Mouse (Mus musculus) limb, embryonic 14.5 days (tissue): ENCODE measurements around the gene Gm47995. TPM values are rescaled to one million over a fixed set of nuclear protein-coding genes. Genes with fewer than 3 reads are reported as not detected.

Source experiments
- ATAC-seq: fragments of 200-750 bp; cut with Nextera tagmentation; 2 replicates; pipeline ENCODE4 v1.8.0; 2017; ENCODE audit warnings: low read depth, moderate number of reproducible peaks, moderate TSS enrichment; ENCODE audit not compliant: low FRiP score
- DNase-seq: peaks from one replicate; pipeline ENCODE4 v3.0.0-alpha.2; 2015; ENCODE audit warnings: low spot score
- H3K27ac ChIP-seq: fragments of 300-500 bp; sonication (generic); replicated peaks from 2 replicates; pipeline ENCODE4 v1.5.1; 2014; ENCODE audit warnings: low read depth, mild to moderate bottlenecking, low read length, moderate library complexity, mixed read lengths
- H3K27me3 ChIP-seq: fragments of 300-500 bp; sonication (generic); 2 replicates; pipeline ENCODE4 v1.6.1; 2014; ENCODE audit warnings: low read length, mixed read lengths; ENCODE audit not compliant: control insufficient read depth, insufficient read depth
- H3K36me3 ChIP-seq: fragments of 300-500 bp; sonication (generic); 2 replicates; pipeline ENCODE4 v1.6.1; 2014; ENCODE audit warnings: mild to moderate bottlenecking, low read length, moderate library complexity, mixed read lengths; ENCODE audit not compliant: control insufficient read depth, insufficient read depth
- H3K4me1 ChIP-seq: fragments of 300-500 bp; sonication (generic); 2 replicates; pipeline ENCODE4 v1.6.1; 2014; ENCODE audit warnings: antibody characterized with exemption, low read length, mixed read lengths; ENCODE audit not compliant: control insufficient read depth, insufficient read depth
- H3K4me2 ChIP-seq: fragments of 300-500 bp; sonication (generic); replicated peaks from 2 replicates; pipeline ENCODE4 v1.6.1; 2014; ENCODE audit warnings: low read depth, mild to moderate bottlenecking, low read length, moderate library complexity; ENCODE audit not compliant: severe bottlenecking
- H3K4me3 ChIP-seq: fragments of 300-500 bp; sonication (generic); replicated peaks from 2 replicates; pipeline ENCODE4 v1.5.1; 2014; ENCODE audit warnings: low read length
- H3K9ac ChIP-seq: fragments of 300-500 bp; sonication (generic); 2 replicates; pipeline ENCODE4 v1.6.1; 2014; ENCODE audit warnings: mild to moderate bottlenecking, low read depth, low read length, moderate library complexity; ENCODE audit not compliant: severe bottlenecking
- H3K9me3 ChIP-seq: fragments of 300-500 bp; sonication (generic); 2 replicates; pipeline ENCODE4 v1.6.1; 2016; ENCODE audit warnings: low read length; ENCODE audit not compliant: control insufficient read depth
- POLR2A ChIP-seq: fragments of 200-500 bp; IDR thresholded peaks from 2 replicates; pipeline ENCODE4 v1.8.0; 2012; ENCODE audit warnings: inconsistent platforms, mild to moderate bottlenecking, moderate library complexity, borderline replicate concordance; ENCODE audit not compliant: insufficient read depth, insufficient read length; ENCODE audit errors: extremely low read depth
- WGBS: fragments of 180-500 bp; shearing (Covaris S2); extraction: QIAGEN DNeasy Blood & Tissue Kit; methylation state at CpG from one replicate; pipeline ENCODE4 v1.1.7; 2014; 5-methylcytosine and 5-hydroxymethylcytosine counted together
- polyA plus RNA-seq, 2 experiments: library from polyadenylated mRNA; depleted of rRNA in 1 of 2; stranded (reverse) in 1 of 2; unstranded in 1 of 2; fragments of >200 nt; fragmentation: Nextera tagmentation in 1 of 2; extraction: Ambion mirVana in 1 of 2; gene quantifications; 2 replicates each; pipeline versions ENCODE4 v1.2.1 to v1.2.3; 2012 to 2014

Gene Gm47995
- polyA plus RNA-seq, 2 experiments: 0.06 TPM; not detected in 1

DNA sequence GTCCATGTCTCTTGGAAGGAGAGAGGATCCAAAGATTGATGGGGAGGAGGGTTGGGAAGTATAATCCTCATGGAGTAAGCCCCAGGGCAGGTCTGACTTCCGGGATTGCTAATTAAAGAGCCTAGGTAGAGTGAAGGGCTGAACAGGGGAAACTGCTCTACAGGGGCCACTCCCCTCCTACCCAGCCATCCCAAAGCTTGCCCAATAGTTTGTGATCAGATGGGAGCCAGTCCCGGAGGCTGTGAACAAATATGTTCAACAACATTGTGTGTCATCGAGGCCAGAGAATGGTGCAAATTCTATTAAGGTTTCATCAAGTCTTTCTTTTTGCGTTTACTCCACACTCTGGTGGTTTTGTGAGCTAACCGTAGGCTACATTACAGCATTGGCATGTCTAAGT lies 45.8 kb downstream of the Gm47995 start:
- H3K27me3 ChIP-seq: no peaks in the 10 kb centered on the region
- no peak for TF ChIP-seq POLR2A

DNA sequence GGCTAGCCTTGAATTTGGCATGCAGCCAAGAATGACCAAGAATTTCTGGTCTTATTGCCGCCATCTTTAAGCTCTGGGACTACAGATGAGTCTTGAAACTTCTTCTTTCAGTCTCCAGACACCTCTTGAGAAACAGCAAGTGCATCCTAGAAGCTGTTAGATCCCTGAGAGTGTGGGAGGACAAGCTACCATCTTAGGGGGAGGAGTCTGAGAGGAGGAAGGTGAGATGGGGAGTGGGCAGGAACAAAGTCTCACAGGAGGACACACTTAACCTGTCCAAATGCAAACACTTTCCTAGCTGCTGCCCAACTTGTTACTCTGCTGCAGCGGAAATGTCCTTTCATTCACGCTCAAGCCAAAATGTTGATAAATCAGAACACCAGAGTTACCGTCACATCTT lies 46.5 kb downstream of the Gm47995 start:
- no peak overlapping the region for H3K9ac ChIP-seq
- no peaks in the 10 kb centered on the region for H3K36me3 ChIP-seq
- no peak for ATAC-seq
- DNase-seq: no peak
- no peak overlapping the region for H3K4me3 ChIP-seq
- no peaks in the 10 kb centered on the region for H3K4me1 ChIP-seq
- H3K27ac ChIP-seq: no peak overlapping the region
- H3K9me3 ChIP-seq: no peaks in the 10 kb centered on the region
- no peaks in the 10 kb centered on the region for H3K27me3 ChIP-seq
- no peak for TF ChIP-seq POLR2A
- WGBS: 83% methylated on average over 4 of the region's 4 CpGs
- H3K4me2 ChIP-seq: no peak overlapping the region

More for the DNA sequence above, 45.8 kb downstream of the Gm47995 start:
- DNase-seq: no peak
- no peaks in the 10 kb centered on the region for H3K9me3 ChIP-seq
- 92% methylated on average over 5 of the region's 5 CpGs for WGBS
- no peak overlapping the region for H3K27ac ChIP-seq
- no peak overlapping the region for H3K4me2 ChIP-seq
- no peak overlapping the region for H3K4me3 ChIP-seq
- no peak for ATAC-seq
- H3K36me3 ChIP-seq: no peaks in the 10 kb centered on the region
- H3K9ac ChIP-seq: no peak overlapping the region
- H3K4me1 ChIP-seq: no peaks in the 10 kb centered on the region

DNA sequence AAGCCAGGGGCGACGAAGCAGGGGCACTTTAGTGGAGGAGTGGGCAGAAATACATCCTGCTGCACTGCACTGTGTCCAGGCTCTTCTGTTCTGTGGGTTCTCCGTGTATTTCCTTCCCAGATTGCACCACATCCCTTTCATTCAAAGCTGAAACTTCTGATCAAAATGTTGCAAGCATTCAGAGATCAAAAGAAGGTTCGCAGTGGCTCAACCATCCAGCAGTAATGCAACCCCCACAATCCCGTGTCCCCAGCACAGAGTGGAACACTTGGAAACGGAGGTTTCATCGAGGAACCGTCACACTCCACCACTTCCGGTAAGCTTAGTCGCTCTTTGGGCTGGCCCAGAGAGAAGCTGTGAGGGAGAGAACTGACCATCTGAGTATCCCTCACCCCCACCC lies 46.9 kb downstream of the Gm47995 start:
- Histone ChIP-seq H3K36me3 (no peaks in the 10 kb centered on the region), H3K4me3 (no peak overlapping the region), H3K9me3 (no peaks in the 10 kb centered on the region), H3K27ac (no peak overlapping the region), H3K4me1 (no peaks in the 10 kb centered on the region), H3K9ac (no peak overlapping the region), H3K4me2 (no peak overlapping the region), H3K27me3 (no peaks in the 10 kb centered on the region)
- TF ChIP-seq POLR2A: no peak
- ATAC-seq (no peak), DNase-seq (no peak)
- WGBS: 88% methylated on average over 10 of the region's 10 CpGs

GRCm38 (mm10) chr1:151245846-151246245 lies 47.6 kb downstream of the Gm47995 start:
- no peak overlapping the region for H3K27ac ChIP-seq
- no peak for DNase-seq
- no peaks in the 10 kb centered on the region for H3K9me3 ChIP-seq
- ATAC-seq: no peak
- H3K4me3 ChIP-seq: no peak overlapping the region
- H3K9ac ChIP-seq: no peak overlapping the region
- no peak overlapping the region for H3K4me2 ChIP-seq
- H3K27me3 ChIP-seq: no peaks in the 10 kb centered on the region
- H3K4me1 ChIP-seq: peaks cover 3% of the 10 kb centered on the region; the same call in 1 of the 2 replicates
- no peaks in the 10 kb centered on the region for H3K36me3 ChIP-seq
- TF ChIP-seq POLR2A: no peak
- 71% methylated on average over 2 of the region's 2 CpGs for WGBS

Other genes with a start within 250 kb of the Gm47995 start
- gene Hmcn1, start 205.0 kb upstream of the Gm47995 start, polyA plus RNA-seq (2012; rRNA removed): 73.5 and 80.4 TPM in 2 replicates
- gene Hmcn1, start 205.0 kb upstream of the Gm47995 start, polyA plus RNA-seq (2014; fragmentation: Nextera tagmentation; extraction: Ambion mirVana): 35.3 and 43.2 TPM in 2 replicates
- 0.08 and 0.15 TPM in 2 replicates for gene Gm47985, start 15.9 kb upstream of the Gm47995 start, polyA plus RNA-seq (2012; rRNA removed)
- gene Gm47985, start 15.9 kb upstream of the Gm47995 start, polyA plus RNA-seq (2014; fragmentation: Nextera tagmentation; extraction: Ambion mirVana): not detected in 2 replicates
- 0.06 and 0.08 TPM in 2 replicates for gene Gm8947, start 6.1 kb upstream of the Gm47995 start, polyA plus RNA-seq (2012; rRNA removed)
- gene Gm8947, start 6.1 kb upstream of the Gm47995 start, polyA plus RNA-seq (2014; fragmentation: Nextera tagmentation; extraction: Ambion mirVana): 0.23 TPM in 1 of 2 replicates, not detected in the other
- gene 3110040M04Rik, start 5.7 kb downstream of the Gm47995 start, polyA plus RNA-seq (2012; rRNA removed): not detected in 2 replicates
- gene 3110040M04Rik, start 5.7 kb downstream of the Gm47995 start, polyA plus RNA-seq (2014; fragmentation: Nextera tagmentation; extraction: Ambion mirVana): not detected in 2 replicates
- gene Gm47996, start 11.7 kb downstream of the Gm47995 start, polyA plus RNA-seq (2012; rRNA removed): 0.06 TPM in 1 of 2 replicates, not detected in the other
- not detected in 2 replicates for gene Gm47996, start 11.7 kb downstream of the Gm47995 start, polyA plus RNA-seq (2014; fragmentation: Nextera tagmentation; extraction: Ambion mirVana)
- 186 and 208 TPM in 2 replicates for gene Ivns1abp, start 146.0 kb downstream of the Gm47995 start, polyA plus RNA-seq (2012; rRNA removed)
- gene Ivns1abp, start 146.0 kb downstream of the Gm47995 start, polyA plus RNA-seq (2014; fragmentation: Nextera tagmentation; extraction: Ambion mirVana): 235 and 248 TPM in 2 replicates
- 13.9 and 27.8 TPM in 2 replicates for gene Swt1, start 230.0 kb downstream of the Gm47995 start, polyA plus RNA-seq (2012; rRNA removed)
- 19.2 and 21.1 TPM in 2 replicates for gene Swt1, start 230.0 kb downstream of the Gm47995 start, polyA plus RNA-seq (2014; fragmentation: Nextera tagmentation; extraction: Ambion mirVana)
- 29.3 and 33.8 TPM in 2 replicates for gene Trmt1l, start 230.1 kb downstream of the Gm47995 start, polyA plus RNA-seq (2012; rRNA removed)
- 34.2 and 42.5 TPM in 2 replicates for gene Trmt1l, start 230.1 kb downstream of the Gm47995 start, polyA plus RNA-seq (2014; fragmentation: Nextera tagmentation; extraction: Ambion mirVana)